8 mouse cellular contexts compared by ENCODE assay signal in genomic region chr15:98984681-98985080, GRCm38 (mm10). TPM values are rescaled to one million over a fixed set of nuclear protein-coding genes. Genes with fewer than 3 reads are reported as not detected.
DNase-seq lines count a peak whose midpoint lies in the region; ATAC-seq and TF ChIP-seq lines count a peak whose summit lies in the region.

No protein-coding gene starts in this region.

- H3K4me3 ChIP-seq in cortical plate, adult 2 months (ENCODE audit: insufficient read depth, low read length): peak overlapping the region; percentile 54
- peak overlapping the region; percentile 38 for H3K4me3 ChIP-seq in hindbrain, embryonic 14.5 days (replicated peaks; ENCODE audit: low read length)
- peak overlapping the region; percentile 42 for H3K4me3 ChIP-seq in midbrain, embryonic 16.5 days (ENCODE audit: low read depth, low read length)

- no peak for ATAC-seq in hindbrain, embryonic 14.5 days (ENCODE audit: low FRiP score)
- ATAC-seq in midbrain, embryonic 16.5 days: no peak

- intact Hi-C loops in left cerebral cortex, postnatal 10 days (cut with DNase I): loop anchor here (2.0 kb wide), 1 partner anchor 32 kb away; the partner anchor contains the start of genes Gm49450 and Tuba1a

- 13% methylated on average over 6 of the region's 6 CpGs for WGBS in hindbrain, embryonic 14.5 days
- 15% methylated on average over 6 of the region's 6 CpGs for WGBS in midbrain, embryonic 16.5 days

- no peak for TF ChIP-seq POLR2A in cortical plate, adult 2 months (IDR thresholded peaks at IDR 0.05; ENCODE audit: extremely low read depth, insufficient read depth, low read length)

- H3K36me3 ChIP-seq in hindbrain, embryonic 14.5 days (replicated peaks; ENCODE audit: control insufficient read depth, insufficient read depth): no peaks in the 10 kb centered on the region
- no peaks in the 10 kb centered on the region for H3K36me3 ChIP-seq in midbrain, embryonic 16.5 days (ENCODE audit: control insufficient read depth, insufficient read depth, low read length)

- peak overlapping the region; percentile 67 for H3K9ac ChIP-seq in hindbrain, embryonic 14.5 days
- H3K9ac ChIP-seq in midbrain, embryonic 16.5 days (ENCODE audit: low read depth, low read length): peak overlapping the region; percentile 78

- H3K9me3 ChIP-seq in hindbrain, embryonic 14.5 days (ENCODE audit: control insufficient read depth, low read length): no peaks in the 10 kb centered on the region
- H3K9me3 ChIP-seq in midbrain, embryonic 16.5 days (replicated peaks; ENCODE audit: control insufficient read depth, low read length, poor library complexity, severe bottlenecking): no peaks in the 10 kb centered on the region

- H3K27ac ChIP-seq in cortical plate, adult 2 months (ENCODE audit: insufficient read depth, low read length): 0 out of 2 replicates have a peak overlapping the region, but pooled peaks have one; percentile 60
- peak overlapping the region; percentile 94 for H3K27ac ChIP-seq in hindbrain, embryonic 14.5 days
- peak overlapping the region; percentile 100 for H3K27ac ChIP-seq in midbrain, embryonic 16.5 days (ENCODE audit: low read length)

- H3K4me1 ChIP-seq in cortical plate, adult 2 months (ENCODE audit: control insufficient read depth, insufficient read depth, low read length): peaks cover 8% of the 10 kb centered on the region
- peaks cover 52% of the 10 kb centered on the region for H3K4me1 ChIP-seq in hindbrain, embryonic 14.5 days (replicated peaks; ENCODE audit: control insufficient read depth, insufficient read depth, low read length)
- peaks cover 55% of the 10 kb centered on the region for H3K4me1 ChIP-seq in midbrain, embryonic 16.5 days (ENCODE audit: control insufficient read depth, insufficient read depth, low read length)

- no peak for TF ChIP-seq CTCF in cortical plate, adult 2 months (IDR thresholded peaks at IDR 0.05; ENCODE audit: extremely low read depth, insufficient read depth, low read length)

- peak; percentile 32 to 48 for DNase-seq in kidney, postnatal 4 days
- DNase-seq in kidney, adult 9 months: no peak
- DNase-seq in hindbrain, embryonic 14.5 days (ENCODE audit: low spot score): peak; percentile 65
- DNase-seq in urinary bladder, postnatal 25 days (ENCODE audit: low spot score): no peak
- no peak for DNase-seq in left cerebral cortex, postnatal 10 days (ENCODE audit: extremely low spot score in 1 of 2, low spot score in 2 of 2)
- DNase-seq in thymus, postnatal 0 days (ENCODE audit: low spot score): no peak

- H3K27me3 ChIP-seq in hindbrain, embryonic 14.5 days (ENCODE audit: control insufficient read depth, insufficient read depth, low read length): no peaks in the 10 kb centered on the region
- H3K27me3 ChIP-seq in midbrain, embryonic 16.5 days (ENCODE audit: control insufficient read depth, insufficient read depth, low read depth, low read length): no peaks in the 10 kb centered on the region

- H3K4me2 ChIP-seq in hindbrain, embryonic 14.5 days (replicated peaks): peak overlapping the region; percentile 91
- peak overlapping the region; percentile 74 for H3K4me2 ChIP-seq in midbrain, embryonic 16.5 days (ENCODE audit: low read length)

RNA-seq across cellular contexts. Expression of gene Tuba1a, which starts 31.2 kb away (rescaled TPM):
- polyA plus RNA-seq in cortical plate, adult 2 months (2012; rRNA removed): 1,321 and 1,512 TPM in 2 replicates
- 14,408 and 15,410 TPM in 2 replicates for polyA plus RNA-seq in hindbrain, embryonic 14.5 days (2014; fragmentation: Nextera tagmentation; extraction: Ambion mirVana)
- 17,735 and 17,910 TPM in 2 replicates for polyA plus RNA-seq in midbrain, embryonic 16.5 days (2015; fragmentation: Nextera tagmentation; extraction: Ambion mirVana)
- total RNA-seq in left cerebral cortex, postnatal 10 days (2021): 1,000 to 10,000 TPM; 4,375 to 4,691 TPM
- 227 and 236 TPM in 2 replicates for polyA plus RNA-seq in thymus, postnatal 0 days (2015; fragmentation: Nextera tagmentation; extraction: Ambion mirVana)

RNA-seq across cellular contexts. Expression of gene Gm49450, which starts 31.3 kb away (rescaled TPM):
- 0.35 and 0.55 TPM in 2 replicates for polyA plus RNA-seq in cortical plate, adult 2 months (2012; rRNA removed)
- not detected in 2 replicates for polyA plus RNA-seq in hindbrain, embryonic 14.5 days (2014; fragmentation: Nextera tagmentation; extraction: Ambion mirVana)
- polyA plus RNA-seq in midbrain, embryonic 16.5 days (2015; fragmentation: Nextera tagmentation; extraction: Ambion mirVana): not detected in 2 replicates
- not detected for total RNA-seq in left cerebral cortex, postnatal 10 days (2021)
- polyA plus RNA-seq in thymus, postnatal 0 days (2015; fragmentation: Nextera tagmentation; extraction: Ambion mirVana): not detected in 2 replicates

RNA-seq across cellular contexts. Expression of gene Tuba1c, which starts 45.0 kb away (rescaled TPM):
- polyA plus RNA-seq in cortical plate, adult 2 months (2012; rRNA removed): 5.5 and 7.1 TPM in 2 replicates
- 21.7 and 24.2 TPM in 2 replicates for polyA plus RNA-seq in hindbrain, embryonic 14.5 days (2014; fragmentation: Nextera tagmentation; extraction: Ambion mirVana)
- polyA plus RNA-seq in midbrain, embryonic 16.5 days (2015; fragmentation: Nextera tagmentation; extraction: Ambion mirVana): 11.6 and 12.5 TPM in 2 replicates
- total RNA-seq in left cerebral cortex, postnatal 10 days (2021): 100 to 1,000 TPM; 255 to 292 TPM
- 153 and 156 TPM in 2 replicates for polyA plus RNA-seq in thymus, postnatal 0 days (2015; fragmentation: Nextera tagmentation; extraction: Ambion mirVana)

RNA-seq across cellular contexts. Expression of gene Tuba1b, which starts 50.3 kb away (rescaled TPM):
- 1,160 and 1,231 TPM in 2 replicates for polyA plus RNA-seq in cortical plate, adult 2 months (2012; rRNA removed)
- polyA plus RNA-seq in hindbrain, embryonic 14.5 days (2014; fragmentation: Nextera tagmentation; extraction: Ambion mirVana): 1,223 and 1,455 TPM in 2 replicates
- 1,165 and 1,361 TPM in 2 replicates for polyA plus RNA-seq in midbrain, embryonic 16.5 days (2015; fragmentation: Nextera tagmentation; extraction: Ambion mirVana)
- 1,000 to 10,000 TPM in 1 of 2 experiments, 100 to 1,000 TPM in 1; 986 to 1,032 TPM for total RNA-seq in left cerebral cortex, postnatal 10 days (2021)
- polyA plus RNA-seq in thymus, postnatal 0 days (2015; fragmentation: Nextera tagmentation; extraction: Ambion mirVana): 1,370 and 1,449 TPM in 2 replicates

Comparison
In these comparisons a context has a peak if more than half of its experiments do, and no peak if none do; other contexts are left out.
1. DNase-seq: peak in kidney, postnatal 4 days (2 of 2) and hindbrain, embryonic 14.5 days (single experiment); none in kidney, adult 9 months (single experiment), urinary bladder, postnatal 25 days (single experiment), left cerebral cortex, postnatal 10 days (0 of 2) and thymus, postnatal 0 days (single experiment).
2. Peak in every context shown above with its lines, with median percentiles within 50 percentile points of each other: H3K27ac ChIP-seq and H3K4me3 ChIP-seq.